Mouse (Mus musculus): Measurements from ENCODE around the gene Angel1. TPM values are rescaled to one million over a fixed set of nuclear protein-coding genes. Genes with fewer than 3 reads are reported as not detected.
A peak's percentile ranks its signal among the peaks of the same experiment; 100 is the strongest.

The Angel1 gene
- total and polyA plus RNA-seq, 3 experiments = 2.7 to 6.1 (median 3.5) TPM

GRCm38 (mm10) chr12:86770261-86770670 lies 44.0 kb upstream of the Angel1 start:
- H3K27me3 ChIP-seq (ENCODE audit: control insufficient read depth, insufficient read depth, low read length) = no peaks in the 10 kb centered on the region
- H3K36me3 ChIP-seq (ENCODE audit: control insufficient read depth, insufficient read depth, low read length) = 0 out of 2 replicates have a peak, but pooled peaks cover 5% of the 10 kb centered on the region
- no peak overlapping the region for H3K9ac ChIP-seq (ENCODE audit: low read depth, low read length)
- DNase-seq = peak; percentile 81 to 85
- under 1% methylated on average over 4 of the region's 4 CpGs for WGBS
- H3K4me1 ChIP-seq (ENCODE audit: control insufficient read depth, insufficient read depth, low read length) = peaks cover 20% of the 10 kb centered on the region
- H3K27ac ChIP-seq = peak overlapping the region; percentile 84
- no peak overlapping the region for H3K4me3 ChIP-seq
- intact Hi-C loops (cut with DNase I) = loop anchor here (2.0 to 10.0 kb wide), 2 partner anchors 137 to 375 kb away; partner anchors contain the start of genes Gstz1 and Pomt2
- no peaks in the 10 kb centered on the region for H3K79me2 ChIP-seq (replicated peaks; ENCODE audit: control insufficient read depth, insufficient read depth, low read length)
- TF ChIP-seq CTCF (IDR thresholded peaks at IDR 0.05) (no peak), POLR2A (IDR thresholded peaks at IDR 0.05; ENCODE audit: insufficient read depth, low read depth, low read length) (peak; percentile 37; the same call in 1 of the 2 replicates), EP300 (IDR thresholded peaks at IDR 0.05; ENCODE audit: insufficient read depth, low read depth, low read length) (peak; percentile 98)

DNA sequence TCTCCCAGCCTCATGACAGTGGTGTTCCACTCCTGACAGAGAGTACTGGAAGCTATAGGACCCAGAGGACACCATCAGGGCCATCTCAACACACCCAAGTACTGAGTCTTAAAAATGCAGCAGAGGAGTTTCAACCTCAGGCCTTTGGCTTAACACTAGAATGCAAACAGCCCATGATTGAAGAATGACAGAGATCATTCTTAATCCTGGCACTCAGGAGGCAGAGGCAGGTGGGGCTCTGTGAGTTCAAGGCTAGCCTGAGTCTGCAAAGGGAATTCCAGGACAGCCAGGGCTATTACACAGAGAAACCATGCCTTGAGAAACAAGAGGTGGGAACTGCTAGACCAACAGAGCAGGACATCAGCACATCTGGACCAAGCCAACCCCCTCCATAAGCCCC lies 43.6 kb upstream of the Angel1 start:
- no peaks in the 10 kb centered on the region for H3K79me2 ChIP-seq (replicated peaks; ENCODE audit: control insufficient read depth, insufficient read depth, low read length)
- no peak for DNase-seq
- intact Hi-C loops (cut with DNase I) = loop anchor here (1.0 to 10.0 kb wide), 4 partner anchors 137 to 565 kb away; partner anchors contain the start of genes Gstz1 and Pomt2
- no peaks in the 10 kb centered on the region for H3K27me3 ChIP-seq (ENCODE audit: control insufficient read depth, insufficient read depth, low read length)
- H3K4me3 ChIP-seq = no peak overlapping the region
- TF ChIP-seq POLR2A (IDR thresholded peaks at IDR 0.05; ENCODE audit: insufficient read depth, low read depth, low read length) (no peak), EP300 (IDR thresholded peaks at IDR 0.05; ENCODE audit: insufficient read depth, low read depth, low read length) (no peak), CTCF (IDR thresholded peaks at IDR 0.05) (no peak)
- H3K27ac ChIP-seq = peak overlapping the region; percentile 84
- no peak overlapping the region for H3K9ac ChIP-seq (ENCODE audit: low read depth, low read length)
- H3K36me3 ChIP-seq (ENCODE audit: control insufficient read depth, insufficient read depth, low read length) = 0 out of 2 replicates have a peak, but pooled peaks cover 5% of the 10 kb centered on the region
- peaks cover 18% of the 10 kb centered on the region for H3K4me1 ChIP-seq (ENCODE audit: control insufficient read depth, insufficient read depth, low read length)

DNA sequence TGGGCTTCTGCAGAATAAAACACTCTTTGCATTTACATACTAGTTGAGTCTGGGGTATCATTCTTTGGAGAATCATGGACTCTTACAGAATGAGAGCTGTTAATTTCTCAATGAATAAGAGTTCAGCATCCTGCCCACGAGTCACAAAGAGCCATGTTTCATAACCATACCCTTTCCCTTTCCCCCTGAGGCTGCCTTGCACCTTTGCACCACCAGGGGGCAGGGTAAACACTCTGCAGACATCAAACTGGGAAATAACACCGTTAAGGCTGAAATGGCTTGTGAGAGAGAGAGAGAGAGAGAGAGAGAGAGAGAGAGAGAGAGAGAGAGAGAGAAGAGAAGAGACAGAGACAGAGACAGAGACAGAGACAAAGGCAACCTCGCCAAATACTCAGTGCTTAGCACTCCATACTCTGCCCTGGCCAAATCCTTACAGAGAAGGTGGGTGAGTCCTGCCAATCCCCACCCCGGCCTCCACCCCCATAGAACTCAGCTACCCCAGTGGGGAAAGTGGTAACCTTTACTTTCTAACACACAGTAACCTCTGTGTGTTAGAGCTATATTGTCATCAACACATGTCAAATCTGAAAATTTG lies 42.8 kb upstream of the Angel1 start:
- Histone ChIP-seq H3K27ac (peak overlapping the region; percentile 84), H3K79me2 (replicated peaks; ENCODE audit: control insufficient read depth, insufficient read depth, low read length) (no peaks in the 10 kb centered on the region), H3K9ac (ENCODE audit: low read depth, low read length) (no peak overlapping the region), H3K4me1 (ENCODE audit: control insufficient read depth, insufficient read depth, low read length) (peaks cover 18% of the 10 kb centered on the region), H3K27me3 (ENCODE audit: control insufficient read depth, insufficient read depth, low read length) (no peaks in the 10 kb centered on the region), H3K4me3 (no peak overlapping the region), H3K36me3 (ENCODE audit: control insufficient read depth, insufficient read depth, low read length) (0 out of 2 replicates have a peak, but pooled peaks cover 5% of the 10 kb centered on the region)
- intact Hi-C loops (cut with DNase I) = loop anchor here (1.0 to 10.0 kb wide), 3 partner anchors 205 to 566 kb away; no protein-coding TSS in a partner anchor
- DNase-seq = peak; percentile 79 to 89
- 42% methylated on average over 4 of the region's 4 CpGs for WGBS
- TF ChIP-seq CTCF (IDR thresholded peaks at IDR 0.05) (peak; percentile 84), POLR2A (IDR thresholded peaks at IDR 0.05; ENCODE audit: insufficient read depth, low read depth, low read length) (0 out of 2 replicates have a peak, but pooled peaks have one; percentile 17), EP300 (IDR thresholded peaks at IDR 0.05; ENCODE audit: insufficient read depth, low read depth, low read length) (peak; percentile 87; the same call in 1 of the 2 replicates)

DNA sequence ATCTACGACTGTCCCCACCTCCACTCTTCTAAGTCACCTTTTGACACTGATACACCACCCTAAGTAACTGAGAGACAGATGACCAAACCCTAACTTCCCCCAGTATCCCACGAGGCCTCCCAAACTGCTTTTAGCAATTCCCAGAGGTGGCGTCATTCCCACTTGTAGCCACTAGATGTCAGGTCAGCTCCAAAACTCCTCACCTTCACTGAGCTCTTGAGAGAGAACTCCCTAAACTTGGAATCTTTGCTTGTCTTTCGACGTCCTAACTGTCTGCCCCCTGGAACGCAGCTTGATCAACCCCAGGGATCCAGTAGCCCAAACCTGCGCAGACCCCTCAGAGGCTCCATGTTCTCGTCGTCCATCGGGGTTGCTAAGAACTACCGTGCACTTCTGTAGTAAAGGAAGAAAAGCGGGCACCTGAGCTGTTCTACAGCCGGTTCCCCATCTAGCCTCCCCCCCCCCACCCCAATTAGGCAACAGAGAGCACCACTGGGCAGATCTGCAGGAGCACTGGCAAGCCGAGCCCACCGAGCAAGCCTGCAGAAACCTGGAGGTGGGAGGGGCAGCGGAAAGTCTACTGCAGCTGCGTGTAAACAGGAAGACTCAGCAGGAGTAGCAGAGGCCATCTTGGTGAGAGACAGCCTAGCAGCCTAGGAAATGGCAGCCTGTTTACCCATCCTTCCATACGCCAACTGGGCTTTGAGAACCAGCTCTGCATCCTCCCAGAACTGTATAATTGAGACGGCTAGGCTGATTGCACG lies 41.8 kb upstream of the Angel1 start:
- peaks cover 18% of the 10 kb centered on the region for H3K4me1 ChIP-seq (ENCODE audit: control insufficient read depth, insufficient read depth, low read length)
- no peak overlapping the region for H3K27ac ChIP-seq
- intact Hi-C loops (cut with DNase I) = loop anchor here (1.0 to 10.0 kb wide), 2 partner anchors 285 to 567 kb away; no protein-coding TSS in a partner anchor

DNA sequence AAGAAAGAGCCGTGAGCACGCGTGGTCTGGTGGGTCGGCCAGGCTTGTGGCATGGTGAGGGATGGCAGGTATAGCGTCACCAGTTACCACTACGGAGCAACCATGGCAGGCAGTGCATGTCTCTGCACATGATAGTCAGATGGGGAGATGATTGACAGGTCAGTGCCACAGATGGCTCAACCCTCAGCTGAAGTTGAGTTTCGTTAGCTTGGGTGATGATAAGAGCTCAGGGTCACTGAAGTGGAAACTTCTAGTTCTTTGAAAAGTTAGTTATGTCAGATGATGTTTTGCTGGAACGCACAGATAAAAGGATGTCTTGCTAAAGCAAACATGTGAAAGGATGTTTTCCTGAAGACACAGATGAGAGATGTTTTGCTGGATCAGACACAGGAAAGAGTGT lies 40.2 kb upstream of the Angel1 start:
- DNase-seq = no peak
- TF ChIP-seq CTCF (IDR thresholded peaks at IDR 0.05) (no peak), EP300 (IDR thresholded peaks at IDR 0.05; ENCODE audit: insufficient read depth, low read depth, low read length) (no peak), POLR2A (IDR thresholded peaks at IDR 0.05; ENCODE audit: insufficient read depth, low read depth, low read length) (no peak)
- peaks cover 13% of the 10 kb centered on the region for H3K4me1 ChIP-seq (ENCODE audit: control insufficient read depth, insufficient read depth, low read length)
- H3K36me3 ChIP-seq (ENCODE audit: control insufficient read depth, insufficient read depth, low read length) = 0 out of 2 replicates have a peak, but pooled peaks cover 5% of the 10 kb centered on the region
- WGBS = 81% methylated on average over 8 of the region's 8 CpGs
- H3K27me3 ChIP-seq (ENCODE audit: control insufficient read depth, insufficient read depth, low read length) = no peaks in the 10 kb centered on the region
- intact Hi-C loops (cut with DNase I) = loop anchor here (10.0 kb wide), 1 partner anchor 568 kb away; no protein-coding TSS in a partner anchor
- no peak overlapping the region for H3K9ac ChIP-seq (ENCODE audit: low read depth, low read length)
- H3K79me2 ChIP-seq (replicated peaks; ENCODE audit: control insufficient read depth, insufficient read depth, low read length) = no peaks in the 10 kb centered on the region
- H3K27ac ChIP-seq = no peak overlapping the region
- H3K4me3 ChIP-seq = no peak overlapping the region

More for the DNA sequence above, 41.8 kb upstream of the Angel1 start:
- Histone ChIP-seq H3K9ac (ENCODE audit: low read depth, low read length) (no peak overlapping the region), H3K79me2 (replicated peaks; ENCODE audit: control insufficient read depth, insufficient read depth, low read length) (no peaks in the 10 kb centered on the region), H3K4me3 (no peak overlapping the region), H3K36me3 (ENCODE audit: control insufficient read depth, insufficient read depth, low read length) (0 out of 2 replicates have a peak, but pooled peaks cover 5% of the 10 kb centered on the region), H3K27me3 (ENCODE audit: control insufficient read depth, insufficient read depth, low read length) (no peaks in the 10 kb centered on the region)
- TF ChIP-seq POLR2A (IDR thresholded peaks at IDR 0.05; ENCODE audit: insufficient read depth, low read depth, low read length) (no peak), CTCF (IDR thresholded peaks at IDR 0.05) (peak; percentile 93)
- 41% methylated on average over 20 of the region's 20 CpGs for WGBS
- DNase-seq = peak; percentile 53 to 71

Data from heart, adult 2 months (tissue).